Mouse (Mus musculus): ENCODE measurements around the gene Irf1.

- TF ChIP-seq CTCF (IDR thresholded peaks at IDR 0.05; ENCODE audit: extremely low read depth, insufficient read depth, low read length) (no peak), POLR2A (IDR thresholded peaks at IDR 0.05; ENCODE audit: extremely low read depth, insufficient read depth, low read length) (no peak)
Observed at GRCm38 (mm10) chr11:53771001-53771744, 1.4 kb downstream of the Irf1 start.

Data from cortical plate, adult 2 months (tissue).